Mouse (Mus musculus) stomach, embryonic 16.5 days (tissue): ENCODE measurements around the gene Dpep1. TPM values are rescaled to one million over a fixed set of nuclear protein-coding genes. Genes with fewer than 3 reads are reported as not detected.

ENCODE experiments used
- ATAC-seq: fragments of 200-750 bp; cut with Nextera tagmentation; 2 replicates; pipeline ENCODE4 v1.8.0; 2017; ENCODE audit warnings: moderate number of reproducible peaks, moderate TSS enrichment; ENCODE audit not compliant: insufficient read depth, low FRiP score
- H3K27ac ChIP-seq: fragments of 300-500 bp; sonication (generic); 2 replicates; pipeline ENCODE4 v1.5.1; 2014; ENCODE audit warnings: low read length
- H3K27me3 ChIP-seq: fragments of 300-500 bp; sonication (generic); 2 replicates; pipeline ENCODE4 v1.6.1; 2014; ENCODE audit warnings: low read length, control low read depth, mixed read lengths; ENCODE audit not compliant: control insufficient read depth, insufficient read depth
- H3K36me3 ChIP-seq: fragments of 300-500 bp; sonication (generic); 2 replicates; pipeline ENCODE4 v1.6.1; 2014; ENCODE audit warnings: low read length; ENCODE audit not compliant: control insufficient read depth, insufficient read depth
- H3K4me1 ChIP-seq: fragments of 300-500 bp; sonication (generic); 2 replicates; pipeline ENCODE4 v1.6.1; 2014; ENCODE audit warnings: low read length, control low read depth, mixed read lengths; ENCODE audit not compliant: control insufficient read depth, insufficient read depth
- H3K4me2 ChIP-seq: fragments of 300-500 bp; sonication (generic); 2 replicates; pipeline ENCODE4 v1.6.1; 2014; ENCODE audit warnings: low read depth, low read length, mixed read lengths
- H3K4me3 ChIP-seq: fragments of 300-500 bp; sonication (generic); replicated peaks from 2 replicates; pipeline ENCODE4 v1.5.1; 2014; ENCODE audit warnings: mild to moderate bottlenecking, low read length
- H3K9ac ChIP-seq: fragments of 300-500 bp; sonication (generic); 2 replicates; pipeline ENCODE4 v1.6.1; 2014; ENCODE audit warnings: low read length
- H3K9me3 ChIP-seq: fragments of 300-500 bp; sonication (generic); replicated peaks from 2 replicates; pipeline ENCODE4 v1.6.1; 2016; ENCODE audit warnings: low read length, control low read depth; ENCODE audit not compliant: control insufficient read depth
- WGBS: fragments of 180-500 bp; shearing (Covaris S2); extraction: QIAGEN DNeasy Blood & Tissue Kit; methylation state at CpG from one replicate; pipeline ENCODE4 v1.1.7; 2014; 5-methylcytosine and 5-hydroxymethylcytosine counted together
- polyA plus RNA-seq: library from polyadenylated mRNA; unstranded; fragments of >200 nt; fragmentation: Nextera tagmentation; extraction: Ambion mirVana; gene quantifications from 2 replicates; pipeline ENCODE4 v1.2.1, GENCODE M21; 2015

Gene Dpep1
- polyA plus RNA-seq, 1 experiment from 2014 or later, result 6.1 TPM

DNA sequence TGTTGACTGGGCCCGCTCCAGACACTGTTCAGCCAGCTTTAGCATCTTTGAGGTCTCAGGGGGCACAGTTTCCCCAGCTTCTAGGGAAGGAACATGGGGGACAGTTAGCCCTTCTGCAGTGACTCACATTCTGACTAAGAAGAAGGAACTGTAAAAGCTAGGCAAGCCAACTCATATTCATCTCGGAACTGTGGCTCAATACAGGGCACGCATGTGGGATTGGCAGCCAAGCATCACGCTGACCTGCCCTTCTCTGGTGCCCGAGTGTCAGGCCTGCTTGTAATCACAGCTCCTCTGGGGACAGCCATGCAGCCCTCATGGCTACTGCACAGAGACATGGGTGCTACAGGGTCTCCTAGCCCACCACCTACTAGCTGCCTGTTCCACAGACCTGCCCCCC lies 64.9 kb downstream of the Dpep1 start:
- no peak for ATAC-seq
- H3K9ac ChIP-seq, result no peak overlapping the region
- H3K27me3 ChIP-seq, result no peaks in the 10 kb centered on the region
- H3K4me2 ChIP-seq, result no peak overlapping the region
- H3K4me3 ChIP-seq, result no peak overlapping the region
- whole genome bisulfite sequencing, result 96% methylated on average over 5 of the region's 5 CpGs
- H3K36me3 ChIP-seq, result 0 out of 2 replicates have a peak, but pooled peaks cover 17% of the 10 kb centered on the region
- H3K9me3 ChIP-seq, result no peaks in the 10 kb centered on the region
- peaks cover 20% of the 10 kb centered on the region for H3K4me1 ChIP-seq
- no peak overlapping the region for H3K27ac ChIP-seq

Other genes starting within 250 kb of the Dpep1 start
- 23.1 and 24.6 TPM in 2 replicates for gene Ankrd11, start 144.0 kb upstream of the Dpep1 start, polyA plus RNA-seq
- gene Spg7, start 123.3 kb upstream of the Dpep1 start, polyA plus RNA-seq, result 43.0 and 44.8 TPM in 2 replicates
- gene Rpl13, start 83.9 kb upstream of the Dpep1 start, polyA plus RNA-seq, result 1,046 and 1,463 TPM in 2 replicates
- 2.2 and 3.4 TPM in 2 replicates for gene Cpne7, start 68.9 kb upstream of the Dpep1 start, polyA plus RNA-seq
- 17.6 and 18.4 TPM in 2 replicates for gene Sult5a1, start 27.9 kb upstream of the Dpep1 start, polyA plus RNA-seq
- gene Chmp1a, start 26.5 kb downstream of the Dpep1 start, polyA plus RNA-seq, result 146 and 165 TPM in 2 replicates
- 3.3 and 3.5 TPM in 2 replicates for gene Spata33, start 26.6 kb downstream of the Dpep1 start, polyA plus RNA-seq
- gene Cdk10, start 38.6 kb downstream of the Dpep1 start, polyA plus RNA-seq, result 27.3 and 31.0 TPM in 2 replicates
- gene Spata2l, start 50.0 kb downstream of the Dpep1 start, polyA plus RNA-seq, result 5.1 and 6.1 TPM in 2 replicates
- gene Zfp276, start 68.0 kb downstream of the Dpep1 start, polyA plus RNA-seq, result 19.2 and 19.6 TPM in 2 replicates
- 20.0 and 23.6 TPM in 2 replicates for gene Vps9d1, start 68.1 kb downstream of the Dpep1 start, polyA plus RNA-seq
- gene Fanca, start 132.3 kb downstream of the Dpep1 start, polyA plus RNA-seq, result 18.1 and 18.9 TPM in 2 replicates
- gene Spire2, start 146.5 kb downstream of the Dpep1 start, polyA plus RNA-seq, result 2.7 TPM in 2 replicates
- 167 and 177 TPM in 2 replicates for gene Tcf25, start 187.5 kb downstream of the Dpep1 start, polyA plus RNA-seq
- not detected in 2 replicates for gene Mc1r, start 220.9 kb downstream of the Dpep1 start, polyA plus RNA-seq
- 46.7 and 50.2 TPM in 2 replicates for gene Tubb3, start 225.2 kb downstream of the Dpep1 start, polyA plus RNA-seq
- 27.0 and 30.5 TPM in 2 replicates for gene Def8, start 237.3 kb downstream of the Dpep1 start, polyA plus RNA-seq